Mouse (Mus musculus) G1E-ER4 (cell line): ENCODE results near the gene Mapk8. TPM values are rescaled to one million over a fixed set of nuclear protein-coding genes. Genes with fewer than 3 reads are reported as not detected.

ENCODE experiments used
- GATA1 ChIP-seq: IDR thresholded peaks from one replicate; pipeline ENCODE4 v1.8.0; 2012; ENCODE audit warnings: low read length, inconsistent platforms
- polyA plus RNA-seq: library from polyadenylated mRNA; stranded (reverse); fragments of >175 nt; gene quantifications from 2 replicates; pipeline ENCODE4 v1.2.3, GENCODE M21; 2012

Mapk8 gene
- polyA plus RNA-seq, 1 experiment: 12.3 TPM

- TF ChIP-seq GATA1: no peak
These were observed 113.1 kb downstream of the Mapk8 start for GRCm38 (mm10) chr14:33333833-33334232.

DNA sequence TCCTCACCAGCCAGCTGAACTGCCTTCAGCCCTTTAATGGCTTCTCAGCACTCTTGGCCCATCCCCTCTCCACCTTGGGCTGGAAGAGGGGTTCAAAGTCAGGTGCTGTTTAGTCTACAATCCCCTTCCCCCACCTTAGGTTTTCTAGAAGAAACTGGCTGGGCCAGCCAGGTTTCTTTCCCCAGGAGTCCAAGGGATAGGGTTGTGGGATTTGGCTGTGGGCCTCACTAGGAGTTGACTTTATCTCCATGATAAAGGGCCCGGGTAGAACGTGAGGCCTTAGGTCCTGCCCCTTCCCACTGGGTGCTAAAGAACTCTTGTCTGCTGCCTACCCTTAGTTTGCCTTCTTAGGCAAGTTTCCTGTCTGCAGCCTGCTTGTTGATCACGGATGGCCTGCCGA lies 115.3 kb downstream of the Mapk8 start:
- no peak for TF ChIP-seq GATA1

GRCm38 (mm10) chr14:33330986-33331385 lies 116.0 kb downstream of the Mapk8 start:
- TF ChIP-seq GATA1: no peak

DNA sequence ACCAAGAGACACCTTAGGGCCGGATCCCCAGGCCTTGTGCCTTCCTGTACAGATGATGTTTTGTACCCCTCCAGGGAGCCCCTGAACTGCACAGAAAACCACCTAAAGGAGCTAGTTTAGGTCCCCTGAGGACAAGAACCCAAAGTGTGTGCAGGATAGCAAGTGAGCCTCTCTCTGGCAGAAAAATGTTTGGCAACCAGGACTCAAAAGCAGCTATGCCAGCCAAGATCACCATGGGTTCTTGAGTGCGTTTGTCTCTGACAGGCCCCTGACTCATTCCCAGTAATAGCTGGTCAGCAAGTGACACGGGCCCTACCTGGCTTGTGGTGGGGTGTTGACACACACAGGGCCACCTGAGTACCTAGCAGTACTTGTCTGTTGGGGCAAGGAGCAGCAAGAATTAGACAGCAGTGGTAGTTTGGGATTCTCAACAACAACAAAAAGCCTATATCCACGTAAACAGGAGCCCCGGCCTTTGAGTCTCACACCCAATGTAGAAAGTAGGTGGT lies 117.6 kb downstream of the Mapk8 start:
- no peak for TF ChIP-seq GATA1

DNA sequence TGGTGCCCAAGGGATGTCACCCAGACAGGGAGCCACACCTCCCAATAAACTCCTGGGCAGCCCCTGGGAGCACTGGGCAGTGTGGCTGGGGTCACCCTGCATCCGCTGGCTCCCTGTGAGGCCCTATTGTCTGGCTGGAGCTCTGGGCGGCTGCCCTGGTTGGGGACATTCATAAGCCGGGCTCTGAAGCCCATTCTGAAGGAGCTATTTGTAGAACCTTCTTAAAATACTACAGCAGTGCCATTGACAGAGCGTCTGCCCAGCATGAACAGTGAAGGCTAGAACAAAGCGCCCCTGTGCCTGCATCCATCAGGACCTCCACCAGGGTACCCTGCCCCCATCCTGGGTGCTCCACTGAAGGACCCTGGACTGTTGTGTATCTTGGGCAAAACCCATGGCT lies 118.6 kb downstream of the Mapk8 start:
- TF ChIP-seq GATA1: no peak

Other genes starting within 250 kb of the Mapk8 start
- gene Arhgap22, start 233.1 kb downstream of the Mapk8 start, polyA plus RNA-seq: not detected in 2 replicates
- not detected in 2 replicates for gene Frmpd2, start 24.5 kb upstream of the Mapk8 start, polyA plus RNA-seq
- not detected in 2 replicates for gene Ptpn20, start 142.0 kb upstream of the Mapk8 start, polyA plus RNA-seq